Mouse (Mus musculus) stomach, postnatal 0 days (tissue): ENCODE measurements around the gene Rtn2. TPM values are rescaled to one million over a fixed set of nuclear protein-coding genes. Genes with fewer than 3 reads are reported as not detected.
A peak's percentile ranks its signal among the peaks of the same experiment; 100 is the strongest.

Source experiments
- ATAC-seq: fragments of 200-750 bp; cut with Nextera tagmentation; 2 replicates; pipeline ENCODE4 v1.8.0; 2017; ENCODE audit not compliant: low FRiP score, low TSS enrichment
- DNase-seq: peaks from one replicate; pipeline ENCODE4 v3.0.0-alpha.2; 2016; ENCODE audit warnings: low spot score
- H3K27ac ChIP-seq: fragments of 300-500 bp; sonication (generic); replicated peaks from 2 replicates; pipeline ENCODE4 v1.5.1; 2014; ENCODE audit warnings: mild to moderate bottlenecking, control low read depth
- H3K27me3 ChIP-seq: fragments of 300-500 bp; sonication (generic); 2 replicates; pipeline ENCODE4 v1.6.1; 2014; ENCODE audit warnings: low read length; ENCODE audit not compliant: control insufficient read depth, insufficient read depth
- H3K36me3 ChIP-seq: fragments of 300-500 bp; sonication (generic); 2 replicates; pipeline ENCODE4 v1.6.1; 2014; ENCODE audit warnings: low read length, mixed read lengths; ENCODE audit not compliant: control insufficient read depth, insufficient read depth
- H3K4me1 ChIP-seq: fragments of 300-500 bp; sonication (generic); replicated peaks from 2 replicates; pipeline ENCODE4 v1.6.1; 2014; ENCODE audit warnings: antibody characterized with exemption; ENCODE audit not compliant: control insufficient read depth, insufficient read depth
- H3K4me2 ChIP-seq: fragments of 300-500 bp; sonication (generic); replicated peaks from 2 replicates; pipeline ENCODE4 v1.6.1; 2014; ENCODE audit warnings: low read depth, mild to moderate bottlenecking, control low read depth, moderate library complexity
- H3K4me3 ChIP-seq: fragments of 300-500 bp; sonication (generic); 2 replicates; pipeline ENCODE4 v1.5.1; 2014; ENCODE audit warnings: low read depth, low read length, control low read depth
- H3K9ac ChIP-seq: fragments of 300-500 bp; sonication (generic); 2 replicates; pipeline ENCODE4 v1.6.1; 2014; ENCODE audit warnings: mild to moderate bottlenecking, low read length, control low read depth, mixed read lengths
- H3K9me3 ChIP-seq: fragments of 300-500 bp; sonication (generic); 2 replicates; pipeline ENCODE4 v1.6.1; 2016; ENCODE audit warnings: low read length; ENCODE audit not compliant: control insufficient read depth
- CTCF ChIP-seq: IDR thresholded peaks from 2 replicates; pipeline ENCODE4 v1.5.1; 2016; ENCODE audit warnings: antibody characterized with exemption, low read depth, mild to moderate bottlenecking, moderate library complexity
- EP300 ChIP-seq: optimal IDR thresholded peaks from 2 replicates; pipeline ENCODE3; 2016; ENCODE audit warnings: antibody characterized with exemption
- WGBS: fragments of 180-500 bp; shearing (Covaris S2); extraction: QIAGEN DNeasy Blood & Tissue Kit; methylation state at CpG from one replicate; pipeline ENCODE4 v1.1.7; 2014; 5-methylcytosine and 5-hydroxymethylcytosine counted together
- polyA plus RNA-seq: library from polyadenylated mRNA; unstranded; fragments of >200 nt; fragmentation: Nextera tagmentation; extraction: Ambion mirVana; gene quantifications from 2 replicates; pipeline ENCODE4 v1.2.1, GENCODE M21; 2015

The Rtn2 gene
- polyA plus RNA-seq, 1 experiment from 2014 or later, result 10.1 TPM

DNA sequence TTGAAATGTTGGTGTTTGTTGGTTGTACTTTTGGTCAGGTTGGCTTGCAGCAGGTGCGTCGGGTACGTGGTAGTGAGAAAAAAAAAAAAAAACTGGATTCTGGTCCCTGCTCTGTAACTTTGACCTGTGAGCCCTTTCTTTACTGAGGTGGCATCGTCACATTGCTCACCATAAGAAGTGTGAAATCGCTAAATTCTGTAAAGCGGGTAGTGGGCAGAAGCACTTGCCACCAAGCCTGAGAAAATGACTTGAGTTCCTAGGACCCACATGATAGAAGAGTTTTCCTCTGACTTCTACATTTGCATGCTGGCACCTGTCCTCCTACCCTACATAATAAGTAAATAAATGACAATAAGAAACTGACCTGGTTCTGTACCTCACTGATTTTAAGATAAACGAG lies 38.2 kb downstream of the Rtn2 start:
- no peaks in the 10 kb centered on the region; the same call in 1 of the 2 replicates for H3K4me1 ChIP-seq
- TF ChIP-seq EP300, result no peak
- no peak for TF ChIP-seq CTCF
- ATAC-seq (no peak), DNase-seq (no peak)
- 28% methylated on average over 7 of the region's 7 CpGs for WGBS
- no peak overlapping the region for H3K9ac ChIP-seq
- peak overlapping the region; percentile 83 for H3K4me2 ChIP-seq
- H3K27ac ChIP-seq, result no peak overlapping the region
- no peaks in the 10 kb centered on the region for H3K27me3 ChIP-seq
- peak overlapping the region; percentile 46; the same call in 1 of the 2 replicates for H3K4me3 ChIP-seq
- H3K9me3 ChIP-seq, result no peaks in the 10 kb centered on the region
- H3K36me3 ChIP-seq, result no peaks in the 10 kb centered on the region

DNA sequence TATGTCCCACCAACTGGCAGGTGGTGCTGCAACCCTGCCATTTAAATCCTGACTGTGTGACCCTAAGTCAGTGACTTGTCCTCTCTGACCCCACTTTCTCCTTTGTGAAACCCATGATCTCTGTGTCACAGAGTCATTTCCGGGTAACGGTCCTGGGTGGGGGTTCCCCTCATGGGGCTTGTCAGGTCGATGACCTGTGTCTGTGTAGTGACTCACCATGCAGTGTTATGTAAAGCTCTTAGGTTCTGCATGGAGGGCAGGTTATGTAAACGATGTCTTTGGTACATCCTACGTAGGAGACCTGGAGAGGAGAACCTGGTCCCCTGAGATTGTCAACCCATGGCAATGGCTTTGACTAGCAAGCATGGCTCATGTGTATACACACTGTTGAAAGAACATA lies 39.0 kb downstream of the Rtn2 start:
- 40% methylated on average over 5 of the region's 5 CpGs for WGBS
- Histone ChIP-seq H3K9me3 (no peaks in the 10 kb centered on the region), H3K27ac (no peak overlapping the region), H3K9ac (no peak overlapping the region), H3K4me1 (no peaks in the 10 kb centered on the region; the same call in 1 of the 2 replicates), H3K27me3 (no peaks in the 10 kb centered on the region), H3K36me3 (no peaks in the 10 kb centered on the region), H3K4me3 (no peak overlapping the region), H3K4me2 (no peak overlapping the region)
- TF ChIP-seq CTCF (no peak), EP300 (no peak)
- ATAC-seq (no peak), DNase-seq (no peak)

DNA sequence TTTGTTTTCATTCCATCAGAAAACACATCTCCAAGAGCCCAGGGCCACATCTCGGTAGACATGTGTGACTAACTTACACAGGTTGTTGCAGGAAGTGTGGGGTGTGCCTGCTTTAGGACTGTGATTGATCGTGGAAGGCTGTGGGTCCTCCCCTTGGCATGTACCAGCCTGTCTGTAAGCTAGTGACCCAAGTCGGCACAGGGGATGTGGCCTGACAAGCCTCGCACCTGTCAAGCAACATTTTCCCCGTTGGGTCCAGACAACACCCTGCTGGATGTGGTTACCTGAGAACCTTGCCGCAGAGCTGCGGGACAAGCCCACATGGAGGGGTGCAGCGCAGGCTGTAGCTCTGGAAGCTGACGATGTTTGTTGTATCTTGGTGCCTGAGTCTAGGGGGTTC lies 40.1 kb downstream of the Rtn2 start:
- Histone ChIP-seq H3K4me2 (no peak overlapping the region), H3K9ac (no peak overlapping the region), H3K4me3 (no peak overlapping the region), H3K27ac (peak overlapping the region; percentile 61; the same call in 1 of the 2 replicates), H3K9me3 (no peaks in the 10 kb centered on the region), H3K27me3 (no peaks in the 10 kb centered on the region), H3K36me3 (no peaks in the 10 kb centered on the region), H3K4me1 (peaks cover 3% of the 10 kb centered on the region; the same call in 1 of the 2 replicates)
- no peak for ATAC-seq
- WGBS, result 39% methylated on average over 9 of the region's 9 CpGs
- TF ChIP-seq CTCF (no peak), EP300 (peak; percentile 68)
- DNase-seq, result no peak

DNA sequence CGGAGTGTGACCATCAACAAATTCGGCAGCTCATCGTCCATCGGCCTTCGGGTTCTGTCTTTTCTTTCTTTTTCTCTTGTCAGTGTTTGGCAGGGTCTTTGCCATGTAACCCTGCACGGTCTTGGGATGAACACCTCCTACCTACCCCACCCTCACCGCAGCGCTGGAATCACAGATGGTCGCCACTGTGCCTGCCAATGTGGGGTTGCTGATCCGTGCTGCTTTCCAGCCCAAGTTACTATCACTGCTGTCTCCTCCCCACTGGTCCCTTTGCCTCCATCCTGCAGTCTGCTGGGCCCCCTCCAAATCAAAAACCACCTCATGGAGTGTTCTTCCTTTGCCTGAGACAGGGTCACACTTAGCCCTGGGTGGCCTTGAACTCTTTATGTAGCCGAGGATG lies 41.8 kb downstream of the Rtn2 start:
- ATAC-seq, result no peak

DNA sequence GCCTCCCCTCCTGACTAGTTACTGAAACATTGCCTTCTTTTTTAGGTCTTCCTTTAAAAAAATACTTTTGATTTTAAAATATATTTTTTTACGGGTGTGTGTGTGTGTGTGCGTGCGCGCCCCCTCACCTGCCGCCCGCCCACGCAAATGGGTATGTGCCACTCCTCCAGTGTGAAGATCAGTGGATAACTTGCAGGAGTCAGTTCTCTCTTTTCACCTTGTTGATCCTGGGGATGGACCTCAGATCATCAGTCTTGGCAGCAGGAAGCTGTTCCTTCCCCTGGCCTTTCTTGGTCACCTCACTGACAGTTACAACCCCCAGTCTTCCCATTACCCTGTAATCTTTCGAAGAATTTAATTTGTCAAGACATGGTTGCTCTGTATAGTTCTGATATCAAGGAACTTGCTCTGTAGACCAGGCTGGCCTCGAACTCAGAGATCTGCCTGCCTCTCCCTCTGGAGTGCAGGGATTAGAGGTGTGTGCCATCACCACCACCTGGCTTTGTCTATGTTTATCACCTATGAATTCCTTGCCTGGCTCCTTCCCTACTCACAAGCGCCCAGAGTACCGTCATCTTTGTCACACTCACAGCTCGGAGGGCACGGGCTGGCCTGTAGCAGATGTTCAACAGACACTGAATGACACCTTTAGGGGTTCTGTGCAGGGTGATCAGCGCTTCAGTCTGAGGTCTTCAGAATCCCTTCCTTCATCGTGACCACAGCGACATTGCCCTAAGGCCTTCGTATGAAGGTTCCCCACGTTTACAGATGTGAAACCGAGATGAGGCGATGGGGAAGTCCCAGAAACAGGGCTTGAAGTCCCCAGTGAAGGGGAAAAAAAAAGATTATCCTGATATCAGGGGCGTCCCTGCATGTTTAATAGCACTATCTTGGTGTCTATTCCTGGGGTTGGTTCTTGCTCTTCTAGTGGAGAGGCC lies 43.1 kb downstream of the Rtn2 start:
- H3K9ac ChIP-seq, result no peak overlapping the region
- peak overlapping the region; percentile 89; the same call in 1 of the 2 replicates for H3K27ac ChIP-seq
- H3K36me3 ChIP-seq, result no peaks in the 10 kb centered on the region
- WGBS, result 74% methylated on average over 21 of the region's 21 CpGs
- DNase-seq (no peak), ATAC-seq (no peak)
- no peaks in the 10 kb centered on the region for H3K9me3 ChIP-seq
- H3K4me3 ChIP-seq, result no peak overlapping the region; the same call in 1 of the 2 replicates
- TF ChIP-seq CTCF (no peak), EP300 (no peak)
- H3K27me3 ChIP-seq, result no peaks in the 10 kb centered on the region
- peaks cover 3% of the 10 kb centered on the region; the same call in 1 of the 2 replicates for H3K4me1 ChIP-seq
- peak overlapping the region; percentile 73; the same call in 1 of the 2 replicates for H3K4me2 ChIP-seq

More for the DNA sequence above, 41.8 kb downstream of the Rtn2 start:
- H3K36me3 ChIP-seq, result no peaks in the 10 kb centered on the region
- no peak for DNase-seq
- H3K27me3 ChIP-seq, result no peaks in the 10 kb centered on the region
- peaks cover 3% of the 10 kb centered on the region; the same call in 1 of the 2 replicates for H3K4me1 ChIP-seq
- H3K9me3 ChIP-seq, result no peaks in the 10 kb centered on the region
- H3K27ac ChIP-seq, result no peak overlapping the region; the same call in 1 of the 2 replicates
- no peak overlapping the region for H3K9ac ChIP-seq
- TF ChIP-seq CTCF, result no peak
- WGBS, result 86% methylated on average over 11 of the region's 11 CpGs
- no peak overlapping the region for H3K4me3 ChIP-seq
- no peak overlapping the region for H3K4me2 ChIP-seq

DNA sequence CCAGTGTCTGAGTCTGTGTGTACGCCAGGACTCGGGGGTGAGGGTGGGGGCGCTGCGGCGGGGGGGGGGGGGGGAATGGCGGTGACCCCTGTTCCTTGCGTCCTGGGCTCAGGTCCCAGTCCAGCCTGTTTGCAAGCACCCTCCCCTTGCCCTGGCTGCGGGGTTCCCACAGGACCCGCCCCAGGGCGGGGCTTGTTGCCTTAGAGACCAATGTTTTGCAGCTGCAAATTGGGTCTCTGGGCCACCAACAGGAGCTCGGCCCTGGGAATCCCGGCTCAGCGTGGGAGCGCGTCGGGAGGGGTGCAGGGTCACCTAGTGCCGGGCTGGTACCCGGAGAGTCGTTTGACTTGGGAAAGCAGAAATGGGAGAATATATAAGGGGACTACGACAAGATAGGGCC lies 43.9 kb downstream of the Rtn2 start:
- TF ChIP-seq EP300 (no peak), CTCF (no peak)
- H3K27me3 ChIP-seq, result no peaks in the 10 kb centered on the region

More for the DNA sequence above, 43.9 kb downstream of the Rtn2 start:
- DNase-seq, result peak; percentile 90
- Histone ChIP-seq H3K4me2 (peak overlapping the region; percentile 73), H3K4me3 (peak overlapping the region; percentile 37), H3K36me3 (no peaks in the 10 kb centered on the region), H3K27ac (peak overlapping the region; percentile 89), H3K9me3 (no peaks in the 10 kb centered on the region), H3K4me1 (peaks cover 3% of the 10 kb centered on the region; the same call in 1 of the 2 replicates), H3K9ac (peak overlapping the region; percentile 53; the same call in 1 of the 2 replicates)
- WGBS, result under 1% methylated on average over 20 of the region's 20 CpGs
- ATAC-seq, result peak; percentile 55
